Mouse (Mus musculus): Measurements from ENCODE around the gene 9530077C05Rik.
"Not testable (repeated sequence)": the region's sequence is repeated elsewhere in the genome, so short reads cannot be mapped to it uniquely, and the experiment has no call there.

The 9530077C05Rik gene

GRCm38 (mm10) chr9:22411002-22411857 lies at the start of gene 9530077C05Rik:
Gene 9530077C05Rik, plus strand, starts transcription at chr9:22411513.
- peak; percentile 94 for DNase-seq (ENCODE audit: low spot score)

GRCm38 (mm10) chr9:22366221-22366620 lies 45.1 kb upstream of the 9530077C05Rik start:
- no peak for DNase-seq (ENCODE audit: low spot score)

GRCm38 (mm10) chr9:22366621-22367020 lies 44.7 kb upstream of the 9530077C05Rik start:
- DNase-seq (ENCODE audit: low spot score) = no peak

GRCm38 (mm10) chr9:22368030-22368429 lies 43.3 kb upstream of the 9530077C05Rik start:
- no peak for DNase-seq (ENCODE audit: low spot score)

- DNase-seq (ENCODE audit: low spot score) = no peak
These were observed 38.6 kb upstream of the 9530077C05Rik start for GRCm38 (mm10) chr9:22372760-22373159.

- no peak for DNase-seq (ENCODE audit: low spot score)
These were observed 35.2 kb upstream of the 9530077C05Rik start for GRCm38 (mm10) chr9:22376086-22376485.

- no peak for DNase-seq (ENCODE audit: low spot score)
These were observed 25.4 kb upstream of the 9530077C05Rik start for GRCm38 (mm10) chr9:22385890-22386289.

- no peak for DNase-seq (ENCODE audit: low spot score)
These were observed 23.4 kb upstream of the 9530077C05Rik start for GRCm38 (mm10) chr9:22387901-22388300.

- no peak for DNase-seq (ENCODE audit: low spot score)
These were observed 22.8 kb upstream of the 9530077C05Rik start for GRCm38 (mm10) chr9:22388401-22388980.

- peak; percentile 94 for DNase-seq (ENCODE audit: low spot score)
These were observed 22.3 kb upstream of the 9530077C05Rik start, which contains the start of gene Anln for GRCm38 (mm10) chr9:22389021-22389476. Gene Anln, minus strand, starts transcription at chr9:22389188.

GRCm38 (mm10) chr9:22389736-22390245 lies 21.5 kb upstream of the 9530077C05Rik start:
- DNase-seq (ENCODE audit: low spot score) = no peak

GRCm38 (mm10) chr9:22390390-22390789 lies 20.9 kb upstream of the 9530077C05Rik start:
- DNase-seq (ENCODE audit: low spot score) = no peak

GRCm38 (mm10) chr9:22394725-22395124 lies 16.6 kb upstream of the 9530077C05Rik start:
- no peak for DNase-seq (ENCODE audit: low spot score)

GRCm38 (mm10) chr9:22399021-22399420 lies 12.3 kb upstream of the 9530077C05Rik start:
- no peak for DNase-seq (ENCODE audit: low spot score)

GRCm38 (mm10) chr9:22402001-22402400 lies 9.3 kb upstream of the 9530077C05Rik start:
- DNase-seq (ENCODE audit: low spot score) = no peak

GRCm38 (mm10) chr9:22402976-22403375 lies 8.3 kb upstream of the 9530077C05Rik start:
- no peak for DNase-seq (ENCODE audit: low spot score)

GRCm38 (mm10) chr9:22403501-22403900 lies 7.8 kb upstream of the 9530077C05Rik start:
- DNase-seq (ENCODE audit: low spot score) = not testable (repeated sequence)

GRCm38 (mm10) chr9:22405414-22405813 lies 5.9 kb upstream of the 9530077C05Rik start:
- DNase-seq (ENCODE audit: low spot score) = no peak

GRCm38 (mm10) chr9:22407633-22408032 lies 3.7 kb upstream of the 9530077C05Rik start:
- DNase-seq (ENCODE audit: low spot score) = not testable (repeated sequence)

GRCm38 (mm10) chr9:22408344-22408743 lies 3.0 kb upstream of the 9530077C05Rik start:
- not testable (repeated sequence) for DNase-seq (ENCODE audit: low spot score)

GRCm38 (mm10) chr9:22409501-22409900 lies 1.8 kb upstream of the 9530077C05Rik start:
- no peak for DNase-seq (ENCODE audit: low spot score)

- DNase-seq (ENCODE audit: low spot score) = no peak
These were observed 4.9 kb downstream of the 9530077C05Rik start for GRCm38 (mm10) chr9:22416187-22416586.

GRCm38 (mm10) chr9:22417547-22417946 lies 6.2 kb downstream of the 9530077C05Rik start:
- peak; percentile 36 for DNase-seq (ENCODE audit: low spot score)

Measured in testis, postnatal 14 days (tissue).